Mouse (Mus musculus): ENCODE data around the gene Cd3eap. TPM values are rescaled to one million over a fixed set of nuclear protein-coding genes. Genes with fewer than 3 reads are reported as not detected.

Gene Cd3eap
- polyA plus RNA-seq, 1 experiment from 2014 or later = 30.2 TPM

GRCm38 (mm10) chr7:19388699-19389413, 29.6 kb upstream of the Cd3eap start:
- no peaks in the 10 kb centered on the region for H3K9me3 ChIP-seq (ENCODE audit: control insufficient read depth, low read length)
- ATAC-seq (replicated peaks; ENCODE audit: low FRiP score) (no peak), DNase-seq (ENCODE audit: low spot score) (no peak)
- H3K4me3 ChIP-seq (ENCODE audit: low read depth, low read length) = no peak overlapping the region
- no peaks in the 10 kb centered on the region for H3K27me3 ChIP-seq (replicated peaks; ENCODE audit: control insufficient read depth, insufficient read depth, low read length)
- H3K9ac ChIP-seq (ENCODE audit: low read depth, low read length) = no peak overlapping the region
- H3K4me1 ChIP-seq (replicated peaks; ENCODE audit: control insufficient read depth, insufficient read depth, low read length) = no peaks in the 10 kb centered on the region; the same call in 1 of the 2 replicates
- peaks cover 80% of the 10 kb centered on the region for H3K36me3 ChIP-seq (ENCODE audit: control insufficient read depth, insufficient read depth, low read length)
- H3K4me2 ChIP-seq = no peak overlapping the region
- 90% methylated on average over 10 of the region's 10 CpGs for WGBS
- H3K27ac ChIP-seq (ENCODE audit: low read depth, low read length) = no peak overlapping the region

GRCm38 (mm10) chr7:19383708-19384107, 24.4 kb upstream of the Cd3eap start:
- H3K4me2 ChIP-seq = peak overlapping the region; percentile 20; the same call in 1 of the 2 replicates
- WGBS = 88% methylated on average over 9 of the region's 9 CpGs
- ATAC-seq (replicated peaks; ENCODE audit: low FRiP score) = no peak
- H3K9ac ChIP-seq (ENCODE audit: low read depth, low read length) = no peak overlapping the region
- H3K9me3 ChIP-seq (ENCODE audit: control insufficient read depth, low read length) = no peaks in the 10 kb centered on the region
- H3K4me1 ChIP-seq (replicated peaks; ENCODE audit: control insufficient read depth, insufficient read depth, low read length) = peaks cover 8% of the 10 kb centered on the region
- no peak overlapping the region for H3K4me3 ChIP-seq (ENCODE audit: low read depth, low read length)
- H3K36me3 ChIP-seq (ENCODE audit: control insufficient read depth, insufficient read depth, low read length) = peaks cover 35% of the 10 kb centered on the region
- H3K27me3 ChIP-seq (replicated peaks; ENCODE audit: control insufficient read depth, insufficient read depth, low read length) = no peaks in the 10 kb centered on the region
- DNase-seq (ENCODE audit: low spot score) = no peak
- no peak overlapping the region for H3K27ac ChIP-seq (ENCODE audit: low read depth, low read length)

GRCm38 (mm10) chr7:19382166-19382541, 22.9 kb upstream of the Cd3eap start:
- no peak for DNase-seq (ENCODE audit: low spot score)
- no peaks in the 10 kb centered on the region for H3K9me3 ChIP-seq (ENCODE audit: control insufficient read depth, low read length)
- no peaks in the 10 kb centered on the region for H3K27me3 ChIP-seq (replicated peaks; ENCODE audit: control insufficient read depth, insufficient read depth, low read length)
- H3K4me3 ChIP-seq (ENCODE audit: low read depth, low read length) = peak overlapping the region; percentile 97
- H3K4me1 ChIP-seq (replicated peaks; ENCODE audit: control insufficient read depth, insufficient read depth, low read length) = peaks cover 8% of the 10 kb centered on the region
- peak; percentile 59 for ATAC-seq (replicated peaks; ENCODE audit: low FRiP score)
- H3K4me2 ChIP-seq = peak overlapping the region; percentile 95
- peaks cover 23% of the 10 kb centered on the region for H3K36me3 ChIP-seq (ENCODE audit: control insufficient read depth, insufficient read depth, low read length)
- H3K9ac ChIP-seq (ENCODE audit: low read depth, low read length) = peak overlapping the region; percentile 82
- peak overlapping the region; percentile 13 for H3K27ac ChIP-seq (ENCODE audit: low read depth, low read length)
- WGBS = 0% methylated on average over 37 of the region's 37 CpGs

GRCm38 (mm10) chr7:19381377-19382165, 22.3 kb upstream of the Cd3eap start, which contains the start of gene Ercc2:
Gene Ercc2, plus strand, starts transcription at chr7:19382010.
- Histone ChIP-seq H3K4me3 (ENCODE audit: low read depth, low read length) (peak within 1 kb of the TSS; percentile 97), H3K9ac (ENCODE audit: low read depth, low read length) (peak within 1 kb of the TSS; percentile 82), H3K36me3 (ENCODE audit: control insufficient read depth, insufficient read depth, low read length) (peaks cover 17% of the 10 kb centered on the region), H3K27me3 (replicated peaks; ENCODE audit: control insufficient read depth, insufficient read depth, low read length) (no peaks in the 10 kb centered on the region), H3K27ac (ENCODE audit: low read depth, low read length) (peak within 1 kb of the TSS; percentile 13), H3K9me3 (ENCODE audit: control insufficient read depth, low read length) (no peaks in the 10 kb centered on the region), H3K4me2 (peak within 1 kb of the TSS; percentile 95), H3K4me1 (replicated peaks; ENCODE audit: control insufficient read depth, insufficient read depth, low read length) (peaks cover 8% of the 10 kb centered on the region)
- peak; percentile 98 for DNase-seq (ENCODE audit: low spot score)
- peak; percentile 95 for ATAC-seq (replicated peaks; ENCODE audit: low FRiP score)
- 6% methylated on average over 48 of the region's 48 CpGs for WGBS

- H3K9ac ChIP-seq (ENCODE audit: low read depth, low read length) = no peak overlapping the region
- no peak overlapping the region for H3K27ac ChIP-seq (ENCODE audit: low read depth, low read length)
- DNase-seq (ENCODE audit: low spot score) = no peak
- no peaks in the 10 kb centered on the region for H3K27me3 ChIP-seq (replicated peaks; ENCODE audit: control insufficient read depth, insufficient read depth, low read length)
- H3K4me1 ChIP-seq (replicated peaks; ENCODE audit: control insufficient read depth, insufficient read depth, low read length) = peaks cover 4% of the 10 kb centered on the region
- H3K36me3 ChIP-seq (ENCODE audit: control insufficient read depth, insufficient read depth, low read length) = peaks cover under 1% of the 10 kb centered on the region; the same call in 1 of the 2 replicates
- no peak for ATAC-seq (replicated peaks; ENCODE audit: low FRiP score)
- H3K4me2 ChIP-seq = no peak overlapping the region
- H3K4me3 ChIP-seq (ENCODE audit: low read depth, low read length) = no peak overlapping the region
- H3K9me3 ChIP-seq (ENCODE audit: control insufficient read depth, low read length) = no peaks in the 10 kb centered on the region
- WGBS = 46% methylated on average over 8 of the region's 8 CpGs
Observed at GRCm38 (mm10) chr7:19378049-19378448, 18.8 kb upstream of the Cd3eap start.

GRCm38 (mm10) chr7:19376019-19376418, 16.7 kb upstream of the Cd3eap start:
- H3K9me3 ChIP-seq (ENCODE audit: control insufficient read depth, low read length) = no peaks in the 10 kb centered on the region
- no peak overlapping the region for H3K4me3 ChIP-seq (ENCODE audit: low read depth, low read length)
- no peak overlapping the region for H3K4me2 ChIP-seq
- no peaks in the 10 kb centered on the region for H3K4me1 ChIP-seq (replicated peaks; ENCODE audit: control insufficient read depth, insufficient read depth, low read length)
- ATAC-seq (replicated peaks; ENCODE audit: low FRiP score) (no peak), DNase-seq (ENCODE audit: low spot score) (no peak)
- H3K36me3 ChIP-seq (ENCODE audit: control insufficient read depth, insufficient read depth, low read length) = peaks cover 2% of the 10 kb centered on the region; the same call in 1 of the 2 replicates
- H3K9ac ChIP-seq (ENCODE audit: low read depth, low read length) = no peak overlapping the region
- 76% methylated on average over 4 of the region's 4 CpGs for WGBS
- H3K27ac ChIP-seq (ENCODE audit: low read depth, low read length) = no peak overlapping the region
- H3K27me3 ChIP-seq (replicated peaks; ENCODE audit: control insufficient read depth, insufficient read depth, low read length) = no peaks in the 10 kb centered on the region

GRCm38 (mm10) chr7:19375368-19375767, 16.1 kb upstream of the Cd3eap start:
- ATAC-seq (replicated peaks; ENCODE audit: low FRiP score) (no peak), DNase-seq (ENCODE audit: low spot score) (no peak)
- no peak overlapping the region for H3K27ac ChIP-seq (ENCODE audit: low read depth, low read length)
- H3K27me3 ChIP-seq (replicated peaks; ENCODE audit: control insufficient read depth, insufficient read depth, low read length) = no peaks in the 10 kb centered on the region
- H3K4me2 ChIP-seq = no peak overlapping the region
- WGBS = 76% methylated on average over 18 of the region's 18 CpGs
- no peak overlapping the region for H3K4me3 ChIP-seq (ENCODE audit: low read depth, low read length)
- H3K9ac ChIP-seq (ENCODE audit: low read depth, low read length) = no peak overlapping the region
- peaks cover 2% of the 10 kb centered on the region; the same call in 1 of the 2 replicates for H3K36me3 ChIP-seq (ENCODE audit: control insufficient read depth, insufficient read depth, low read length)
- no peaks in the 10 kb centered on the region for H3K9me3 ChIP-seq (ENCODE audit: control insufficient read depth, low read length)
- H3K4me1 ChIP-seq (replicated peaks; ENCODE audit: control insufficient read depth, insufficient read depth, low read length) = no peaks in the 10 kb centered on the region

- Histone ChIP-seq H3K36me3 (ENCODE audit: control insufficient read depth, insufficient read depth, low read length) (peaks cover 2% of the 10 kb centered on the region; the same call in 1 of the 2 replicates), H3K4me3 (ENCODE audit: low read depth, low read length) (no peak overlapping the region)
- 75% methylated on average over 2 of the region's 2 CpGs for WGBS
Observed at GRCm38 (mm10) chr7:19373367-19373766, 14.1 kb upstream of the Cd3eap start.

More at GRCm38 (mm10) chr7:19373367-19373766, 14.1 kb upstream of the Cd3eap start:
- Histone ChIP-seq H3K4me1 (replicated peaks; ENCODE audit: control insufficient read depth, insufficient read depth, low read length) (peaks cover 4% of the 10 kb centered on the region; the same call in 1 of the 2 replicates), H3K9me3 (ENCODE audit: control insufficient read depth, low read length) (no peaks in the 10 kb centered on the region), H3K4me2 (no peak overlapping the region), H3K27me3 (replicated peaks; ENCODE audit: control insufficient read depth, insufficient read depth, low read length) (peaks cover 14% of the 10 kb centered on the region), H3K9ac (ENCODE audit: low read depth, low read length) (no peak overlapping the region), H3K27ac (ENCODE audit: low read depth, low read length) (no peak overlapping the region)
- ATAC-seq (replicated peaks; ENCODE audit: low FRiP score) (no peak), DNase-seq (ENCODE audit: low spot score) (no peak)

All from liver, embryonic 11.5 days (tissue).